Mouse (Mus musculus): ENCODE measurements at regions not wholly inside any gene's neighbourhood (a gene's known extent, or its start where the extent isn't known, plus 50 kb on each side); places are given as distances from the start of the nearest gene placed in this dataset.

- DNase-seq (ENCODE audit: low spot score) (peak; percentile 31), ATAC-seq (no peak)
- no peak overlapping the region for H3K27ac ChIP-seq (ENCODE audit: low read depth, low read length)
- H3K4me1 ChIP-seq (ENCODE audit: control insufficient read depth, insufficient read depth, low read length), result no peaks in the 10 kb centered on the region
- no peaks in the 10 kb centered on the region for H3K27me3 ChIP-seq (replicated peaks; ENCODE audit: control insufficient read depth, insufficient read depth, low read length)
- H3K36me3 ChIP-seq (ENCODE audit: control insufficient read depth, insufficient read depth, low read length), result no peaks in the 10 kb centered on the region
- no peaks in the 10 kb centered on the region for H3K9me3 ChIP-seq (replicated peaks; ENCODE audit: control insufficient read depth, low read length)
- H3K4me3 ChIP-seq (ENCODE audit: low read depth, low read length), result no peak overlapping the region
- H3K4me2 ChIP-seq (ENCODE audit: low read length), result no peak overlapping the region
- WGBS, result 63% methylated on average over 2 of the region's 2 CpGs
- H3K9ac ChIP-seq (ENCODE audit: low read length), result no peak overlapping the region
Measured at GRCm38 (mm10) chr1:110400051-110400450, 417.8 kb downstream of the Cdh7 start.

GRCm38 (mm10) chr1:110447742-110448312 is 465.6 kb downstream of the Cdh7 start:
- H3K9ac ChIP-seq (ENCODE audit: low read length), result no peak overlapping the region
- H3K27ac ChIP-seq (ENCODE audit: low read depth, low read length), result no peak overlapping the region
- no peak overlapping the region for H3K4me3 ChIP-seq (ENCODE audit: low read depth, low read length)
- no peaks in the 10 kb centered on the region for H3K9me3 ChIP-seq (replicated peaks; ENCODE audit: control insufficient read depth, low read length)
- WGBS, result 15% methylated on average over 3 of the region's 3 CpGs
- H3K27me3 ChIP-seq (replicated peaks; ENCODE audit: control insufficient read depth, insufficient read depth, low read length), result no peaks in the 10 kb centered on the region
- ATAC-seq (no peak), DNase-seq (ENCODE audit: low spot score) (peak; percentile 10)
- H3K4me2 ChIP-seq (ENCODE audit: low read length), result no peak overlapping the region
- no peaks in the 10 kb centered on the region for H3K36me3 ChIP-seq (ENCODE audit: control insufficient read depth, insufficient read depth, low read length)
- no peaks in the 10 kb centered on the region for H3K4me1 ChIP-seq (ENCODE audit: control insufficient read depth, insufficient read depth, low read length)

GRCm38 (mm10) chr1:110483476-110483875 is 493.9 kb downstream of the Cdh19 start:
- DNase-seq (ENCODE audit: low spot score) (no peak), ATAC-seq (no peak)
- no peak overlapping the region for H3K27ac ChIP-seq (ENCODE audit: low read depth, low read length)
- H3K27me3 ChIP-seq (replicated peaks; ENCODE audit: control insufficient read depth, insufficient read depth, low read length), result no peaks in the 10 kb centered on the region
- H3K4me1 ChIP-seq (ENCODE audit: control insufficient read depth, insufficient read depth, low read length), result no peaks in the 10 kb centered on the region
- H3K4me2 ChIP-seq (ENCODE audit: low read length), result no peak overlapping the region
- H3K36me3 ChIP-seq (ENCODE audit: control insufficient read depth, insufficient read depth, low read length), result no peaks in the 10 kb centered on the region
- no peaks in the 10 kb centered on the region for H3K9me3 ChIP-seq (replicated peaks; ENCODE audit: control insufficient read depth, low read length)
- no peak overlapping the region for H3K9ac ChIP-seq (ENCODE audit: low read length)
- no peak overlapping the region for H3K4me3 ChIP-seq (ENCODE audit: low read depth, low read length)

- H3K9me3 ChIP-seq (replicated peaks; ENCODE audit: control insufficient read depth, low read length), result no peaks in the 10 kb centered on the region
- H3K36me3 ChIP-seq (ENCODE audit: control insufficient read depth, insufficient read depth, low read length), result no peaks in the 10 kb centered on the region
- no peak overlapping the region for H3K27ac ChIP-seq (ENCODE audit: low read depth, low read length)
- no peak overlapping the region for H3K9ac ChIP-seq (ENCODE audit: low read length)
- DNase-seq (ENCODE audit: low spot score) (peak; percentile 8), ATAC-seq (no peak)
- H3K4me3 ChIP-seq (ENCODE audit: low read depth, low read length), result no peak overlapping the region
- 90% methylated on average over 1 of the region's 1 CpGs for WGBS
- H3K4me2 ChIP-seq (ENCODE audit: low read length), result no peak overlapping the region
- no peaks in the 10 kb centered on the region for H3K27me3 ChIP-seq (replicated peaks; ENCODE audit: control insufficient read depth, insufficient read depth, low read length)
- H3K4me1 ChIP-seq (ENCODE audit: control insufficient read depth, insufficient read depth, low read length), result no peaks in the 10 kb centered on the region
Measured at GRCm38 (mm10) chr1:110489372-110489771, 488.0 kb downstream of the Cdh19 start.
